Mouse (Mus musculus) Patski (cell line): Measurements from ENCODE around the gene Ifit1bl2. TPM values are rescaled to one million over a fixed set of nuclear protein-coding genes. Genes with fewer than 3 reads are reported as not detected.
A peak's percentile ranks its signal among the peaks of the same experiment; 100 is the strongest.
"Not testable (repeated sequence)": the region's sequence is repeated elsewhere in the genome, so short reads cannot be mapped to it uniquely, and the experiment has no call there.

Experiments
- ATAC-seq: fragments of 100-300 bp; one replicate; pipeline ENCODE4 v1.8.0; 2021
- CTCF ChIA-PET: fragments of 350-600 bp; sonication (Branson Sonifier 250); formaldehyde crosslinking; loops from one replicate; lab custom pipeline; 2022; ENCODE audit warnings: inconsistent platforms; lab: Charles Lee
- POLR2A ChIA-PET: fragments of 350-600 bp; sonication (Branson Sonifier 250); formaldehyde crosslinking; loops from one replicate; lab custom pipeline; 2022; ENCODE audit warnings: antibody characterized with exemption, inconsistent platforms; lab: Charles Lee
- DNase-seq: peaks from one replicate; pipeline ENCODE4 v3.0.0-alpha.2; 2011; ENCODE audit warnings: low read depth, low spot score
- H3K27me3 ChIP-seq: fragments of 371-371 bp; one replicate; pipeline ENCODE4 v1.5.1; 2021
- CTCF ChIP-seq: fragments of 100-300 bp; IDR thresholded peaks from one replicate; pipeline ENCODE4 v1.5.1; 2021
- in situ Hi-C: fragments of 300-500 bp; cut with MboI; formaldehyde crosslinking; loops from 3 replicates; pipeline ENCODE4 v1.11.1; 2018; ENCODE audit warnings: low pct_unique_long_range_greater_than_20kb, mixed read lengths
- polyA plus RNA-seq: library from polyadenylated mRNA; unstranded; gene quantifications from one replicate; pipeline ENCODE4 v1.2.3, GENCODE M21; 2021

Gene Ifit1bl2
- polyA plus RNA-seq, 1 experiment from 2014 or later, result 0.24 TPM

DNA sequence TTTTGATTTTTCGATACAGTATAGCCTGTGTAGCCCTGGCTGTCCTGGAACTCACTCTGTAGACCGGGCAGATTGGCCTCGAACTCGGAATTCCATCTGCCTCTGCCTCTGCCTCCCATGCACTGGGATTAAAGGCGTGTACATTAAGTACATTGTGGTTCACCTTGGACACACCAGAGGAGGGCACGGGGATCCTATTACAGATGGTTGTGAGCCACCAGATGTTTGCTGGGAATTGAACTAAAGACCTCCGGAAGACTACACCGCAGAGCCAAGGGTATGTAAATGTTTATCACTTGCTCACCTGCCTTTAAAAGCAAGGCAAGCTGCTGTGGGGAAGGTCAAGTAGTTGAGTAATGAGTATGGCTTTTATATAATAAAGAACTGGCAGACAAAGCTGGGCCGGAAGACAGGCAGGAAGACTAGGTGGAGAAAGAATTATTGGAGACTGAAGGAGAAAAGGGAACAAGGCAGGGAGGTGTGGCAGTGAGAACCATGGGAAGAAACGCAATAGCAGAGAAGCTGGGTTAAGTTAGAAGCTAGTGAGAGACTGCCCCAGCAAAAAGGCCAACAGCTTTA lies 14.8 kb upstream of the Ifit1bl2 start:
- in situ Hi-C loops, result loop anchor here (10.0 to 25.0 kb wide), 2 partner anchors 321 to 1432 kb away; partner anchors contain the start of gene Rpp30
- H3K27me3 ChIP-seq, result peaks cover 4% of the 10 kb centered on the region
- ChIA-PET POLR2A (no interaction called here), CTCF (interaction anchor here (1.4 kb wide), 1 partner anchor 105 kb away, joined by 3 read pairs; the partner anchor contains the start of gene Ifit2)
- ATAC-seq, result no peak
- no peak for DNase-seq
- TF ChIP-seq CTCF, result no peak

DNA sequence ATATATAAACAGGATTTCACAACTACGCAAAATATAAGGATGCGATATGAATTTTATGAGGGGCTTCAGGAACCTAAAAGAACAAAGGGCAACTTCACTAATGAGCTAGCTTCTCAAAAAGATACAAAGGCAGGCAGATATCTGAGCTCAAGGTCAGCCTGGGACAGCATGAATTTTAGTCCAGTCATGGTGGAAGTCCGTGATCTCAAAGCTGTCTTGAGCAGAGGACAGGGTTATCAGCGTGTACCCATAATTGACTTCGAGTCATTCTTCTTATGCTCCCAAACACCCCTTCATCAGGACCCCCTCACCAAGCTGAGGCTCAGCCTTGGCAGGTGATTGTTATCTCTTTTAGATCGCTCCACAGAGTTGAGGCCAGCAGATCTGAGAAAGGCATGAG lies 10.5 kb upstream of the Ifit1bl2 start:
- ATAC-seq (no peak), DNase-seq (no peak)
- ChIA-PET POLR2A (no interaction called here), CTCF (interaction anchor here (1.0 to 1.6 kb wide), 2 partner anchors 10 to 14 kb away, joined by 3 to 4 read pairs; partner anchors contain the start of genes Ifit1 and Ifit1bl2)
- TF ChIP-seq CTCF, result no peak
- peaks cover 18% of the 10 kb centered on the region for H3K27me3 ChIP-seq
- in situ Hi-C loops, result loop anchor here (10.0 to 25.0 kb wide), 2 partner anchors 316 to 1436 kb away; partner anchors contain the start of gene Rpp30

DNA sequence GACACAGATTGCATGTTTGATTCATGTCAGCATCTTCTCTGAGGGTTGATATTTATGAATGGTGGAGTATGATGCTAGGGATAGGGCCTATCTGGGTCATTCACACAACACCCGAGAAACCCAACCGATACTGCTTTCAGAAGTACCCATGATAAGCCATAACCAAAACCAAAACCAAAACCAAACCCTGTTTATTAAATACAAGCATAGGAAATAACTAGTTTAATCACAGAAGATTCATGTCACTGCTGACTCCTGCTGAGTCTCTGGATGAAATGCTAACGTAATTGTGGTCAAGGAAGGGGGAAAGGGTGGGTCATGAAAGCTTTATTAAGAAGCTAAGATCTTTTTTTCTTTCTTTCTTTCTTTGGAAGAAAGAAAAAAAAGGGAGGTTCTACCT lies 9.7 kb upstream of the Ifit1bl2 start:
- no peak for TF ChIP-seq CTCF
- ATAC-seq, result no peak
- CTCF ChIA-PET, result interaction anchor here (1.0 kb wide), 1 partner anchor 13 kb away, joined by 3 read pairs; no protein-coding TSS in a partner anchor
- POLR2A ChIA-PET, result no interaction called here
- no peak for DNase-seq
- peaks cover 25% of the 10 kb centered on the region for H3K27me3 ChIP-seq
- in situ Hi-C loops, result loop anchor here (10.0 to 25.0 kb wide), 2 partner anchors 315 to 1437 kb away; partner anchors contain the start of gene Rpp30

DNA sequence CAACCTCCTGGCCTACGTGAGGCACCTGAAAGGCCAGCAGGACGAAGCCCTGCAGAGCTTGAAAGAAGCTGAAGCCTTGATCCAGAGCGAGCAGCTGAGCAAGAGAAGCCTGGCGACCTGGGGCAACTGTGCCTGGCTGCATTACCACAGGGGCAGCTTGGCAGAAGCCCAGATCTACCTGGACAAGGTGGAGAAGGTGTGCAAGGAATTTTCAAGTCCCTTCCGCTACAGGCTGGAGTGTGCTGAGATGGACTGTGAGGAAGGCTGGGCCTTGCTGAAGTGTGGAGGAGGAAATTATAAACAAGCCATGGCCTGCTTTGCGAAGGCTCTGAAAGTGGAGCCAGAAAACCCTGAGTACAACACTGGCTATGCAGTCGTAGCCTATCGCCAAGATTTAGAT lies 7.1 kb upstream of the Ifit1bl2 start:
- POLR2A ChIA-PET, result interaction anchor here (0.7 kb wide), 1 partner anchor 97 kb away, joined by 3 read pairs; the partner anchor contains the start of gene Ifit2
- in situ Hi-C loops, DNase-seq, ATAC-seq: not testable (repeated sequence)
- H3K27me3 ChIP-seq, result peaks cover 39% of the 10 kb centered on the region
- CTCF ChIA-PET, result interaction anchor here (1.1 kb wide), 1 partner anchor 13 kb away, joined by 3 read pairs; no protein-coding TSS in a partner anchor

DNA sequence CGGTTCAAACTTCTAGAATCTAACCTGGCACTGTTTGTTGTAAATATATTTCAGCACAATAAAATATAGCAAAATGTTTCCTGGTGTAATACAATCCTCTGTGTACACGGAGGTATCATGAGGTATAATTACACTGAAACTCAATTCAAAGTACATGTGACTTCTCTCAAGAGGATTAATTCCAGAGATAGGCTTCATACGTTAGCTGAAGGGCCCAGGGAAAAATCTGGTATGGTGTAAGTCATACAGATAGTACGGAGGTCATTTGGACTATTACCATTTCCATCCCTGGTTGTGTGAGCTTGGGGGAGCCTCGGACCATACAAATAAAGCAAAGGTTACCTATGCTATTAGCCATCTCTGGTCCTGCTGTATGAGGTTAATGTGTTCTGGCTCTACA lies 2.1 kb upstream of the Ifit1bl2 start:
- no peak for DNase-seq
- ATAC-seq, result no peak
- peaks cover 37% of the 10 kb centered on the region for H3K27me3 ChIP-seq
- in situ Hi-C loops, result no loop called here
- POLR2A ChIA-PET, result no interaction called here
- CTCF ChIA-PET, result no interaction called here
- TF ChIP-seq CTCF, result no peak

DNA sequence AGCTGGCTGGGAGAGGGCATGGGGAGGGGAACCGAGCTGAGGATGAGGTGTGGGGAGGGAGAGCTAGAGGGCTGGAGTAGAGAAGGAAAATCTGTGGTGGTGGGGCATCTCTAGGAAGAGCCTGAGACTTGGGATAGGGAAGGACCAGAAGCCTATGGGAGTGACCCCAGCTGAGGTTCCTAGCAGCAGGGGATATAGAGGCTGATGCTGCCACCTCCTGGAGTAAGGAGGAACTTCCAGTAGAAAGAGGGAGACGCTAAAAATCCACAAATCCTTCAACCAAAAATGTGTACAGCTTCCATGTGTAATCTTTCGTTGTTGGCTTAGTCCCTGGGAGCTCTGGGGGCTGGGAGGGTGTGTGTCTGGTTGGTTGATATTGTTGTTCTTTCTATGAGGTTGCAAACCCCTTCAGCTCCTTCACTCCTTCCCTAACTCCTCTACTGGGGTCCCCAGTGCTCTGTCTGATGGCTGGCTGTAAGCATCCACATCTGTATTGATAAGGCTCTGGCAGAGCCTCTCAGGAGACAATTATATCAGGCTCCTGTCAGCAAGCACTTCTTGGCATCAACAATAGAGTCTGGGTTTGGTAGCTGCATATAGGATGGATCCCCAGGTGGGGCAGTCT lies 3.5 kb downstream of the Ifit1bl2 start:
- ATAC-seq (peak; percentile 75), DNase-seq (no peak)
- ChIA-PET POLR2A (interaction anchor here (2.0 kb wide), 1 partner anchor 86 kb away, joined by 7 read pairs; the partner anchor contains the start of gene Ifit2), CTCF (interaction anchor here (0.9 to 4.4 kb wide), 19 partner anchors 8 to 394 kb away, joined by 3 to 32 read pairs (median 6); partner anchors contain the start of genes Ifit2 and Lipa)
- H3K27me3 ChIP-seq, result peaks cover 3% of the 10 kb centered on the region
- TF ChIP-seq CTCF, result peak; percentile 90
- in situ Hi-C loops, result no loop called here

DNA sequence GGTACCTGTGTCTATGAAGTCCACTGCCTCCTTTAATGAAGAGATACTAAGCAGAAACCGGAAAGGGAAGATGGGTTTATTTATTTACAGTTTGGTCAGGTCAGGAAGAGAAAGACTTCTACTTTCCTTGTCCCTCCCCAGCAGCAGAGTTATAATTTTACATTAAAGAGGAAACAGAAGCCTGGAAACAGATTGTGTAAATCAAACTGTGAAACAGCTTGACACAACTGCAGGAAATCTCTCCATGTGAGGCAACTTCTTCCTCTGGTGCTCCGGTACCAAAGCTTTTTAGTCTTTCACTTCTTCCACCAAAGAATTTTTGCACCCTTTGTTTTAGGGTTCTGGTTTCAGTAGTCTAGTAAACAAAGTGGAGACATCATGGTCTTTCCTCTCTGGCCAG lies 7.1 kb downstream of the Ifit1bl2 start:
- no peaks in the 10 kb centered on the region for H3K27me3 ChIP-seq
- DNase-seq (no peak), ATAC-seq (no peak)
- ChIA-PET CTCF (no interaction called here), POLR2A (no interaction called here)
- in situ Hi-C loops, result no loop called here
- no peak for TF ChIP-seq CTCF

DNA sequence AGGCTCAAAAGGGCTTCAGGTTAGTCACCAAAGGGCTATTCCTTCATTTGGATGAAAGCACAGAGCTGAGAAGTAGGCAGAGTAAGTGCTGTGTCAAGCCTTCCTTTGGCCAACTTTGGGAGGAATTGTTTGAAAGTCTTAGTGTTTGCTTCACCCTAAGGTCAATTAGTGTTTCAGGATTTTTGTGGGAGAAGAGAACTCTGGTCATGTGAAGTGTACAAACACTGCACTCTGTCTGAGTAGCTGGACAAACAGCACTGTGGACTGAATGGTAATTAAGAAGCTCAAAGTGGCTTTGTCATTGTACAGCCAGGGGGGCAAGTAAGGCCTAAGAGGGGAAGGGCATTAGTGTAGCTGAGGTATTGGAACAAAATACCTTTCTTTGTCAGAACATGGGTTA lies 9.1 kb downstream of the Ifit1bl2 start:
- DNase-seq (no peak), ATAC-seq (no peak)
- peaks cover 11% of the 10 kb centered on the region for H3K27me3 ChIP-seq
- no peak for TF ChIP-seq CTCF
- in situ Hi-C loops, result no loop called here
- ChIA-PET POLR2A (no interaction called here), CTCF (interaction anchor here (1.1 to 1.2 kb wide), 2 partner anchors 61 to 81 kb away, joined by 3 to 4 read pairs; partner anchors contain the start of gene Ifit2)

DNA sequence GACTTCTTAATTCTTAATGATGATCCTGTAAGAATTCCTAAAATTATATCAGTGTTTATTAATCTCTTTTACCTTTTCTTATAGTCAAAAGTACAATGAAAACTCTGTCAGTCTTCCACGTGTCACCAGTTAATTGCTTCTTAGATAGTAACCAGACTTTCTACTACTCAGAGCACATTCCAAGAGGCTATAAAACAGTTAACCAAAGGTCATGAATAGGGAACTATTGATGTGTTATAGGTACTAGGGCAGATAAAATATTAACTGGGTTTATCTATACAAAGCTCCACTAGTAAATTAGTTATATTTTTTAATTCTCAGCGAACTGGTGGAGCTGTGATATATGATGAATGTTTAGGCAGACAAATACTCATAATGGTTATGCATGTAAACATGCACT lies 13.0 kb downstream of the Ifit1bl2 start:
- H3K27me3 ChIP-seq, result peaks cover 23% of the 10 kb centered on the region
- no peak for DNase-seq
- CTCF ChIA-PET, result interaction anchor here (1.4 to 3.7 kb wide), 4 partner anchors 9 to 101 kb away, joined by 3 to 31 read pairs (median 5); partner anchors contain the start of genes Ifit2 and Lipa
- TF ChIP-seq CTCF, result no peak
- POLR2A ChIA-PET, result no interaction called here
- in situ Hi-C loops, result loop anchor here (5.0 to 10.0 kb wide), 2 partner anchors 80 to 293 kb away; no protein-coding TSS in a partner anchor
- no peak for ATAC-seq

DNA sequence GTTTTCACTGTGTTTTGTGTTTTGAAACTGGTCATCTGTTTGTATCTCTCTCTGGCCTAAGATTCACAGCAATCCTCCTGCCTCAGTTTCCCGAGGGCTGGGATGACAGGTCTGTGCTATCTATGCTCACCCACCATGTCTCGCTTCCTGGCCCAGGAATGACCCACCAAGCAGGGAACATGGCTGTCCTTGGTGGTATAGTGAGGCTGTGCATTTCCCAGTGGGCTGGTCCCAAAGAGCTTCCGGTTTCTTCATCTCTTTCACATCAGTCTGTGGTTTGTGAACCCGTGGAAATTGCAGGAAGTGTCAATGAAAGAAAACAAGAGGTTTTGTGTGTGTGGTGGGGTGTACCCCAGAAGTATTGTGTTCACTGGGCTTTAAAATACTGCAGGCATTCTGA lies 15.9 kb downstream of the Ifit1bl2 start:
- ChIA-PET CTCF (no interaction called here), POLR2A (no interaction called here)
- in situ Hi-C loops, result loop anchor here (5.0 to 10.0 kb wide), 2 partner anchors 77 to 290 kb away; no protein-coding TSS in a partner anchor
- ATAC-seq (no peak), DNase-seq (no peak)
- peaks cover 23% of the 10 kb centered on the region for H3K27me3 ChIP-seq
- TF ChIP-seq CTCF, result no peak
